Mouse (Mus musculus): ENCODE results near the gene Tbcd. TPM values are rescaled to one million over a fixed set of nuclear protein-coding genes. Genes with fewer than 3 reads are reported as not detected.

The Tbcd gene
- total and polyA plus RNA-seq, 3 experiments, result 62.1 to 86.7 (median 70.4) TPM

- no peak for TF ChIP-seq CHD2 (IDR thresholded peaks at IDR 0.05; ENCODE audit: low read length)
Measured at GRCm38 (mm10) chr11:121654406-121654945, 202.7 kb downstream of the Tbcd start (continued).

DNA sequence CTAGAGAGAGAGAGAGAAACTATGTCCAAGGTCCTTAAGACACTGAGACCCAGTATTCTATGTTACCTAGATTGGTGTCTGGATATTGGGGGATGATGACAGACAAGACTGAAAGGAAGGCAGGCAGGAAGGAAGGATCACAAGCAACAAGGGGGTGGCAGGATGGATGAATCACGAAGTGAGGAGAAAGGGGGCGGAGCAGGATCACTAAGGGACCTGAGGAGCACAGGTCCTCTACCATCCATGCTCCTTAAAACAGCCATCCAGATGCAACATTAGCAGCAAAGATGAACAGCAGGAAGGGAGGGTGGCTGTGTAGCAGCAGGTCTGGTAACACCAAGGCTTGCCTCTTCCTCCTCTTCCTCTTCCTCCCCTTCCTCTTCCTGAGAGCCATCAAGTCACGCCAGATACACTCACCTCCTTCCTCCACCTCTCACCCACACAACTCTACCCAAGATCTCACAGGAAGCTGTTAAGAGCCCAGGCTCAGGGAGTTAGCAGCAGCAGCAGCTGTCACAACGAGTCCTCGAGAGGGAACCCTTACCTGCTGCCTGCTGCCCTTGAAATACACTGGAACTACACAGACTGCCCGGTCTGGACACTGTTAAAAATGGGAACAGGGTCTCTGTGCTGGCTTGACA is 203.5 kb downstream of the Tbcd start:
- no peaks in the 10 kb centered on the region for H3K27me3 ChIP-seq (replicated peaks)
- no peak for DNase-seq (ENCODE audit: extremely low read depth)
- in situ Hi-C loops (cut with MboI; ENCODE audit: low pct_ligation_motif_present, low pct_unique_long_range_greater_than_20kb, low sequenced_read_pairs) (no loop called here), dilution Hi-C loops (cut with MboI; ENCODE audit: extremely low pct_ligation_motif_present, extremely low pct_unique_long_range_greater_than_20kb, low sequenced_read_pairs) (no loop called here)
- H3K4me1 ChIP-seq (ENCODE audit: control insufficient read depth in 1 of 2, insufficient read depth in 2 of 2), result peaks cover 0 to 6% of the 10 kb centered on the region in 2 experiments; a peak in 1 of 4 replicates
- no peak for TF ChIP-seq CHD2 (IDR thresholded peaks at IDR 0.05; ENCODE audit: low read length)
- no peak for TF ChIP-seq KAT2A (IDR thresholded peaks at IDR 0.05; ENCODE audit: insufficient replicate concordance, low read length)
- no peak for TF ChIP-seq ZKSCAN1 (IDR thresholded peaks at IDR 0.05; ENCODE audit: borderline replicate concordance, low read depth, low read length)
- H3K9me3 ChIP-seq (replicated peaks; ENCODE audit: low read length), result no peaks in the 10 kb centered on the region
- H3K4me2 ChIP-seq (ENCODE audit: insufficient read depth, low read depth, poor library complexity, severe bottlenecking), result no peak overlapping the region
- no peaks in the 10 kb centered on the region for H3K79me2 ChIP-seq (replicated peaks; ENCODE audit: control insufficient read depth, extremely low read depth, insufficient read depth, poor library complexity, severe bottlenecking)
- no peak overlapping the region for H3K9ac ChIP-seq (ENCODE audit: insufficient read depth, low read depth)
- H3K36me3 ChIP-seq (replicated peaks in 1 of 2; ENCODE audit: control insufficient read depth in 1 of 2, insufficient read depth in 1 of 2, low read length in 1 of 2), result peaks cover 17 to 71% of the 10 kb centered on the region in 2 experiments
- no peak overlapping the region for H3K4me3 ChIP-seq (replicated peaks in 1 of 3; ENCODE audit: low read depth in 2 of 3, low read length in 2 of 3, poor library complexity in 1 of 3)
- H3K27ac ChIP-seq (ENCODE audit: insufficient read depth, low read depth), result no peak overlapping the region

DNA sequence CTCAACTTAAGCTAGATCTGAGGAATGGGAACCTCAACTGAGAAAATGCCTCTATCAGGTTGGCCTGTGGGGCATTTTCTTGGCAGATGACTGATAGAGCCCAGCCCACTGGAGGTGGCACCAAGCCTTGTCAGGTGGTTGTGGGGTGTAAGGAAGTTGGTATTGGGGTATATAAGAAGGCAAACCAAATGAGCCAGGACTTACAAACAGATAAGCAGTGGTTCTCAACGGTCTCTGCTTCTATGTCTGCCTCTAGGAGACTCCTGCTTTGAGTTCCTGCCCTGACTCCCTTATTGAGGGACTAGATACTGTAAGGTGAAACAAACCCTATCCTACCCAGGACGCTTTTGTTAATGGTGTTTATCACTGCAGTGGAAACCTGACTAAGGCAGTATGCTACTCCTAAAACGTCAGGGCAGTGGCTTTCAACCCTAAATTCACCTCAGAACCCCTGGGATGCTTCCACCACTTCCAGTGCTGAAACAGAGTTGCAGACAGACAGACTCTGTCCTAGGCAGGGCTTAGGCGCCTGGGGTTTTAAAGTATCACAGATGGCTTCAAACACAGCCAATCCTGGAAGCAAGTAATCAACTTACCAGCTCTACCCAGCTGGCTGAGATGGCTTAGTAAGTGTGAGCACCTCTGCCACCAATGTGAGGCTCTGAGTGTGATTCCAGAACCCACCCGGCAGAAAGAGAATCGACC is 204.2 kb downstream of the Tbcd start:
- H3K4me2 ChIP-seq (ENCODE audit: insufficient read depth, low read depth, poor library complexity, severe bottlenecking), result no peak overlapping the region
- in situ Hi-C loops (cut with MboI; ENCODE audit: low pct_ligation_motif_present, low pct_unique_long_range_greater_than_20kb, low sequenced_read_pairs) (no loop called here), dilution Hi-C loops (cut with MboI; ENCODE audit: extremely low pct_ligation_motif_present, extremely low pct_unique_long_range_greater_than_20kb, low sequenced_read_pairs) (no loop called here)
- no peak for DNase-seq (ENCODE audit: extremely low read depth)
- H3K79me2 ChIP-seq (replicated peaks; ENCODE audit: control insufficient read depth, extremely low read depth, insufficient read depth, poor library complexity, severe bottlenecking), result no peaks in the 10 kb centered on the region
- TF ChIP-seq ZMIZ1 (IDR thresholded peaks at IDR 0.05; ENCODE audit: low read depth, low read length), result no peak
- no peak for TF ChIP-seq PAX5 (IDR thresholded peaks at IDR 0.05; ENCODE audit: low read length)
- TF ChIP-seq MYC (IDR thresholded peaks at IDR 0.05; ENCODE audit: low read depth, low read length), result no peak
- TF ChIP-seq GABPA (IDR thresholded peaks at IDR 0.05; ENCODE audit: insufficient replicate concordance, low read depth, low read length), result no peak
- no peak for TF ChIP-seq TBP (conservative IDR thresholded peaks at IDR 0.05; ENCODE audit: low read depth, low read length)
- no peak for TF ChIP-seq USF2 (conservative IDR thresholded peaks at IDR 0.05; ENCODE audit: low read depth, low read length)
- TF ChIP-seq ZC3H11A (IDR thresholded peaks at IDR 0.05; ENCODE audit: low read depth, low read length), result no peak
- TF ChIP-seq BHLHE40 (IDR thresholded peaks at IDR 0.05; ENCODE audit: low read depth, low read length), result no peak
- no peak for TF ChIP-seq MAZ (IDR thresholded peaks at IDR 0.05; ENCODE audit: low read depth, low read length)
- TF ChIP-seq EP300 (IDR thresholded peaks at IDR 0.05; ENCODE audit: low read length), result no peak
- no peak for TF ChIP-seq RAD21 (IDR thresholded peaks at IDR 0.05; ENCODE audit: low read depth, low read length)
- peaks cover 0 to 6% of the 10 kb centered on the region in 2 experiments; a peak in 1 of 4 replicates for H3K4me1 ChIP-seq (ENCODE audit: control insufficient read depth in 1 of 2, insufficient read depth in 2 of 2)
- H3K27me3 ChIP-seq (replicated peaks), result no peaks in the 10 kb centered on the region
- H3K27ac ChIP-seq (ENCODE audit: insufficient read depth, low read depth), result no peak overlapping the region
- no peaks in the 10 kb centered on the region for H3K9me3 ChIP-seq (replicated peaks; ENCODE audit: low read length)
- H3K4me3 ChIP-seq (replicated peaks in 1 of 3; ENCODE audit: low read depth in 2 of 3, low read length in 2 of 3, poor library complexity in 1 of 3), result no peak overlapping the region
- peaks cover 11 to 65% of the 10 kb centered on the region in 2 experiments for H3K36me3 ChIP-seq (replicated peaks in 1 of 2; ENCODE audit: control insufficient read depth in 1 of 2, insufficient read depth in 1 of 2, low read length in 1 of 2)
- H3K9ac ChIP-seq (ENCODE audit: insufficient read depth, low read depth), result no peak overlapping the region

All from CH12.LX (cell line).